Mouse (Mus musculus) activated CD4-positive, CD25-positive, alpha-beta regulatory T cell, adult 4 months (primary cell): ENCODE results near the gene Ckap4. TPM values are rescaled to one million over a fixed set of nuclear protein-coding genes. Genes with fewer than 3 reads are reported as not detected.
"Not testable (repeated sequence)": the region's sequence is repeated elsewhere in the genome, so short reads cannot be mapped to it uniquely, and the experiment has no call there.

Experiments
- ATAC-seq: one replicate; pipeline ENCODE4 v1.8.0; 2017
- polyA plus RNA-seq, 2 experiments: library from polyadenylated mRNA; unstranded; fragments of 100-300 nt; shearing (Covaris generic); gene quantifications; one replicate each; pipeline ENCODE4 v1.2.1; 2017

The Ckap4 gene
- polyA plus RNA-seq, 2 experiments from 2014 or later = 0.12 TPM; not detected in 1

DNA sequence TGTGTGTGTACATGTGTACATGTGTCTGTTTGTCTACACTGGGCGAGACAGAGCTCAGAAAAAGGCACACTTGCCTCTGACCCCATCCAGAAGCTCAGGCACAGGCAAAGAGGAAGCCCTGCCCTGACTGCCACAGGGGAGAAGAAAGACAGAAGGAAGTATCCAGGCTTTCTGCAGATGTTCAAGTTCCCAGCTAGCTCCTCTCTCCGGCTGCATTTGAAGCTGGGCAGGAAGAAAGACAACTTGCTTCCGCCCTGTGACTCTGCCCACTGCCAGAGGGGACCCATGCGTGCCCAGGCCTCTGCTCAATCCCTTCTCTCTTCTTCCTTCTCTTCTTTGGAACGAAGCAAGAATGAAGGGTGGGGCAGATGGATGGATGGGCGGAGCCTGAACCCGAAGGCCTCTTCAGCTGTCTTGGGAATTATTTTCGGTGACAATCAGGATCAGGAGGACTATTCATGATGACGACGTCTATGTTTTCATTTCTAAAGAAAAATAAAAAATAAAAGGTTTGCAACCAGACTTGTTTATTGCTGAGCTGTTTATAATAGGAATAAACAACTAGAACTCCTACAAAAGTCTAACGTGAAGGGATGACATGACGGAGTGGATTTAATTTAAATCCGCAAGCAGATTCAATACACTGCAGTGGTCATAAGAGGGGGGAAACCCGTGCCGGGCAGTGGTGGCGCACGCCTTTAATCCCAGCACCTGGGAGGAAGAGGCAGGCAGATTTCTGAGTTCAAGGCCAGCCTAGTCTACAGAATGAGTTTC lies 15.5 kb upstream of the Ckap4 start:
- ATAC-seq = no peak

DNA sequence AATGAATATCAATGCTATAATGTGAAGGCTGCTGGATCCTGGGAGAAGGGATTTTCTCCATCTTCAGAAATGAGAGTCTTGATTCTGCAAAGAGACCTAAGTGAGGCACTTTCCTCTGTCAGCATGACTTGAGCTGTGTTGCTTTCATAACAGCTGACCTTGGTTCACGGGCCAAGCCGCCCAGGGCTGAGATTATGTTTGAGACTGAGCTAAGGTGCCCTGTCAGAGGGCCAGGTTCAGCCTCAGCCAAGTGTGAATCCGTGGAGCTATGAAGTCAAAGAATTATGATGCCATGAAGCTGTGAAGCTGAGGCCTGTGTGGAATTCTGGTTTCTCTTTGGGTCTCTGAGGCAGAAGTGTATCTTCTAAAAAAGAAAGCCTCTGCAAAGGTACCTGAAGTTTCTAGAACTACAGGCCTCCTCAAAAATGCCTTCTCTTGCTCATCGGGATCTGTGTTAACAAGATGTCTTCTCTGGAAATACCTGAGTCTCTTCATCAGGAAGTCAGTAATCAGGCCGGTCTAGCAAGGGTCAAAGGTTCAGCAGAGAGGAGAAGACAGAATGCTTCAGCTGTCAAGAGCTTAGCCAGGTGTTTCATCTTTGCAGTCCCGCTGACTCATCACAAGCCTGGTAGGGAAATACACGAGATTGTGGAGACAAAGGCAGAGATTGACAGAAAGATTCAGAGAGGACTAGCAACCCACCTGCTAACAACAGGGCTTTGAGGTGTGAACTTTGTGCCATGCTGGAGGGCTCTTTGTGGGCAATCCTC lies 11.2 kb upstream of the Ckap4 start:
- ATAC-seq = no peak

DNA sequence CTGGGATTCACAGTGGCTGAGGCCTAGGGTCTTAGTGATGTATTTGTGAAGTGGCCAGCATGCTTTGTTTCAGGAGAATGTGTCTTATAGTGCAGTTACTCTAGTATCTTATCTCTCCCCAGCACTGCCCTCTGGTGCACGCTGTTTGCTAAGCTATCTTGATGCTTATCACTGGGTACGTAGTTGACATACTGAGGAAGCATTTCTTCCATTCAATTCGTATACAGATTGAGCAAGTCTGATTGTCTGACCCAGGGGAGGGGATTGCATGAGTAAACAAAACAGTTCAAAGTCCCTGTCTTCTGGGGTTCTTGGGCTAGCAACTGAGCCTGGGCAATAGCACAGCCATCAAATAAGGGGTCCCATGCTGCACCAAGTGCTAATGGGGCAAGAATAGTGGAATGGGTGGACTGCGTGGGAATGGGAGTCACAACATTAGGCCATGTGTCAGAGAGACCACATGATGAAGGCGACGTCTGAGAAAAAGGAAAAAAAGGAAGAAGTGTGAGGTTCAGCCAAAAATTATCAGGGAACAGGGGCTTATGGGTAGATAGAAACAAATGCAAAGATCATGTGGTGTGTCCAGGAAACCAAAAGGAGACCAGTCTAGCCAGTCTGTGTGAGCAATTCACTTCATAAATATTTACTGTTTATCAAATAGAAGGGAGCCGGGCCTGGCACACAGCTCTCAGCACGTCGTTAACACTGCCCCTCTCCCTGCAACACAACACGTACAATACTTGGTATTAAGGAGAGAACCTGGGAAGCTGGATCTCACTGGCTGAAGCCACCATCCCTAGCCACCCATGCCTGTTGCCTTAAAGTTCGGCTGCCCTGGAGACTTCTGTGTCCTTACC lies 9.2 kb upstream of the Ckap4 start:
- ATAC-seq = no peak

DNA sequence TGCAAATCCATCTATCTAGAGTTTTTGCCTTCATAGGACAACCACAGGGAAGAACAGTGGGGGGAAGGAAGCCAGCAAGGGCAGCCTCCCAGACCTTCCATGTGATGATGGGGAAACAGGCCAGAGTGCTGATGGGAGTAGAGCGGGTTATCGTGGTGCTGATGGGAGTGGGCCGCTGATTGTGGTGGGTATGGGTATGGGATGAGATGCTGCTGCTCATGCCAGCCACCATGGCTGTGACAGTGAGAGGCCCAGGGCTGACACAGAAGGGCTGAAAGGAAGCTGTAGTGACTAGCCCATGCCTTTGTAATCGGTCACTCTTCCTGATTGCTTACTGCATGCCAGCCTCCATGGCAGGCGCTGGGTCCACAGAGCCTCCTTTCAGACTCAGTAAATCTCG lies 5.8 kb upstream of the Ckap4 start:
- ATAC-seq = no peak

DNA sequence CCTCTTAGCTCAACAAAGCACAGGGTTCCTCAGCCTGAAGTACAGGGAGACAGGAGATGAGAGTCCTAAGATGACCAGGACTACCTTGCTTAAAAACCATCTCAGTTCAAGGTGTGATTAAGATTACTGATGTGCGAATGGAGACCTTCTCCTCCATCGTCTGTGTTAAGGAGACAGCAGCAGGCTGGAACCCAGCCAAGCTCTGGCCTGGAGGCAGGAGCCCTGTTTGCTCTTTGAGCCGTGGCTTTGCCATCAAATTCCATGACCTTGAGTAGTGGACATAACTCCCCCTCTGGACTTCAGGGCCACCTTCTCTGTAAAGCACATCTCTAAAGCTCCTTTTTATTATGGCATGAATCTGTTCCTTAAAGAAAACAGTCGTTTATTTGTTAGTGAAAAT lies 2.0 kb upstream of the Ckap4 start:
- ATAC-seq = no peak

DNA sequence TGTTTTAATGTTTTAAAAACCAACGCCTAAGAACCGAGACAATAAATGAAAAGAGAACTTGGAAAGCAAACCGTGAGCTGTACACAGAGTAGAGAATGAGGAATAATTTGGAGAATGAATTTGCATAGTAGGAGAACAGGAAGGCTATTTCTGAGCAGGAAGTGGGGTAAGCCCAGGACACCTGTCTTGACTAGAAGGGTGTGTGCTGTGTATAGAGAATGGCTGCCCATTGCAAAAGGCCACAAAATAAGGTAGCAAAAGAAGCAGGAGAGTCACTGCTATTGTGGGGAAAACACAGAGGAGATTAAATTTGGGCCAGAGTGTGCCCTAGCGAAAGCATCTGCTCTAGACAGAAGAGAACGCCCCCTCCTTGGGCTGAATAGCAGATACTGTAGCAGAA lies 1.6 kb upstream of the Ckap4 start:
- no peak for ATAC-seq

DNA sequence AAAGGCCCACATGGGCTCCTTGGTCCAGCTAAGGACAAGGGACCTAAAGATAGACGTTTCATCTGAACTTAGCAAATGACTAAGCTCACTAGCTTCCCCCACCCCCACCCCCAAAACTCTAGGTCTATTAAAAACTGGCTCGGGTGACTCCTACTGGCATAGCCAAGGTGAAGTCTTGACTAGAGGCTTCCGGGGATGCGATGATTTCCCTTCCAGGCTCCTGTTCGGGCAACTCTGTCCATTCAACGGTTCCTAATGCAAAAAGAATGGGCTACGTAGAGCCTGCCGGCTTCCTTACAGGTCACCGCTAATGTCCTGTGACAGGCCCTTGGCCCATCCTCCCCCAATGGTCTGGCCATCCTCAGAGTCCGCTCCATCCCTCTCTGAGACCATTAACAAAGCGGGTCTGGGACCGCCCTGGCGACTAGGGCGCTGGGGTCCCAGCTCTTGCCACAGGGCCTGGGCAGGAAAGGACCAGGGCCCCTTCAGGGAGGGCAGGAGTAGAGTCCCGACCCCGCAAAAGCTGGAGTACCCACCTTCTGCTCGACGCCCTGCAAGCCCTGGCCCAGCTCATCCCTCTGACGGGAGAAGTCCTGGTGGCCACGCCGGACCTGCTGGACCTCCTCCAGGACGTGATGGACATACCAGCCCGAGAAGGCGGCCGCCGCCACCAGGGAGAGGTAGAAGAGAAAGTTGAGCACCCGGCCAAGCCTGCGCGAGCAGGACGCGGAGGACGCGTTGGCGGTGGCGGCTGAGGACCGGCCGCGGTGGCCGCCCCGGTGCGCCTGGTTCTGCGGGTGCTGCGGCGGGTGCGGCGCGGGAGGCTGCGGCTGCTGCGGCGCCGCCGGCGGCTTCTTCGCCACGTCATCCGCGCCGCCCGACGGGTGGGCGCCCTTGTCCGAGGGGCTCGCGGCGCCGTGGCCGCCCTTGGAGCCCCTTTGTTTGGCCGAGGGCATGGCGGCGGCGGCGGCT lies 665 bp downstream of the Ckap4 start:
- no peak for ATAC-seq

DNA sequence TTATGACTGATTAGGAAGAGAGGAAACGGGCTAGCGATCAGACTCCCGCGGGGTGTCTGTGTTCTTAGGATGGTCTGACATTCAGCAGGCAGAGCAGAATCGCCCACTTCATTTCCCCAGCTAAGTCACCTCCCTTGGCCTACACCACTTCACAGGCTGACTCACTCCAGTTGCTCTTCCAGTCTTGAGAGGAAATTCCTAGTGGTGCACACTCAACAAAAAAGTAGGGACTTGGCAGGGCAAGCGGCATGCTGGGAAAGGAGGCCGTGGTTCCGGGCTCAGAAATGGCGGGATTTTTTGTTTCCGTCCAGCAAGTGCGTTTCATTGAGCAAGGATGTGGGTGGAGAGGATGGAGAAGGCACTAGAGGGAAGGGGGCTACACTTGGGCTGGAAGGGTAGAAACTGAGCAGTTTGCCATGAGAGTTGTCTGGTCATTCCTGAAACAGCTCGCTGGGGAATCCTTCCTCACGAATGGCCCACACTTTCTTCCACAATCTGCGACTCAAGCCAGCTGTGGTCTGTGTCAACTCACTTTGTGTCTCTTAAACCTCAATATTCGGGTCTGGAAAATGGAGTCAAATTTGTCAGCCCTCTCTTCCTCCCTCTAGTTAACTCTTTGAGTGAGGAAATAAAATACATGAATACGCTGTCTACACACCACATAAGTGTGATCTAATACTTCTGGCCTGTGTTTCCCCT lies 1.5 kb downstream of the Ckap4 start:
- no peak for ATAC-seq

DNA sequence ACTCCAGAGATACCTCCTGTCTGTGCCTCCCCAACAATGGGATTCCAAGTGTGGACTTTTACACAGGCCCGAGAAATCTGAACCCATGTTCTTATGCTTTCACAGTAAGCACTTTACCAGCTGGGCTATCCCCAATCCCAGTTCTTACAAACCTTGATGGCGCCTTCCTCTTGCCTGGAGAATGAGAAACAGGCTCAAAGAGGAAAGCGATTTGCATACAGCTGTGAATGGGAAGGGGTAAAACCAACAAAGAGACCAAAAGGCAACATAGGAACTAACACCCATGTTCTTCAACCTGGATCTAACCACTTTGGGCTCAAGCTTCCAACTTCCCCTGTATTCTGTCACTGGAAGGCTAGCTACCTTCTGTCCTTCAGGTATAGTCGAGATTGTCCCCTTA lies 2.3 kb downstream of the Ckap4 start:
- ATAC-seq = no peak

DNA sequence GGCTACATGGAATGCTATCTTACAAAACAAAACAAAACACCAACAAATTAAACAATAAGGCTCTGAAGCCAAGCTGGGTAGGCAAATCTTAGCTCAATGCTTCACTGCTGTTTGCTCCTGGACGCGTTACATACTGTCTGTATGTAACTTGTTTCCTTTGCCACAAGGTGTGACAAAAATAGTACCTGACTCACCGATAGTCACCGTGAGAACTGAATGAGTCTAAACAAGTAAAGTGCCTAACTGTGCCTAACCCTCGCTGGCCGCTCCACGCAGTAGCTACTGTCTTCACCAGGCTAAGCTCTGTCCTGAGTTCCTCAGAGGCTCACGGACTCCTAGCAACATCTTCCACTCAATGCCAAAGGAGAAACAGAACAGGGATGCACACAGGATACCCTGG lies 3.5 kb downstream of the Ckap4 start:
- ATAC-seq = no peak

DNA sequence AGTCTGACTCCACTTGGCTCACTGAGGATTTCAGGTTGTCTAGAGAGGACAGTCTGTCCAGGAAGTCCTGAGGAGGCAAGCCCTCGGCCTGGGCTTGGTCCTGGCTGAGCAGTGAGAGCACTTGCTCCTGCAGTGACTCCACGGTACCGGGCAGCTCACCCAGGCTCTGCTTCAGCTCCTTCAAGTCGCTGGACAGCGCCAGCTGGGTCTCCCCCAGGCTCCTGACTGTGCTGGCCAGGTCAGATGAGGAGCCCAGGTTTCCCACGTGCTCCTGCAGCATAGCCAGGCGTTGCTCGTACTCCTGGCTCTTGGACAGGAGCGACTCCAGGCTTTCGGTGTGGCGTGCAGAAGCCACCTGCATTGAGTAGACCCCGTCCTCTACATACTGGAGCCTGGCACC lies 6.2 kb downstream of the Ckap4 start:
- ATAC-seq = no peak

DNA sequence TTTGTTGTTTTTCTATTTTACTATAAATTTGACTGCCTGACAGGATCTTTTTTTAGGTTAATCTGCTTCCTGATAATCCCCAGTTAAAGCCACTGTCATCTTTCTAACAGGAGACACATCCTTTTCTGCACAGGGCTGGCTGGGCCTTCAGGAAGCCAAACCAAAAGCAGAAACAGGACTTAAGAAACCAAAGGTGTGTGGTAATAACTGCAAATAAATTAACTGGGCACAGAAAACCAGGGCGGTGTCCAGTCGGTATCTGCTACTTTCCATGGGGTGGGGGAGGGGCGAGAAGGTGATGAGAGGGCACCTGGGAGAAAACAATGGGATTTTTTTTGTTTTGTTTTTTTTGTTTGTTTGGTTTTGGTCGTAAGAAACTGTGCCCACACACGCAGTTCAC lies 6.8 kb downstream of the Ckap4 start:
- ATAC-seq = no peak

DNA sequence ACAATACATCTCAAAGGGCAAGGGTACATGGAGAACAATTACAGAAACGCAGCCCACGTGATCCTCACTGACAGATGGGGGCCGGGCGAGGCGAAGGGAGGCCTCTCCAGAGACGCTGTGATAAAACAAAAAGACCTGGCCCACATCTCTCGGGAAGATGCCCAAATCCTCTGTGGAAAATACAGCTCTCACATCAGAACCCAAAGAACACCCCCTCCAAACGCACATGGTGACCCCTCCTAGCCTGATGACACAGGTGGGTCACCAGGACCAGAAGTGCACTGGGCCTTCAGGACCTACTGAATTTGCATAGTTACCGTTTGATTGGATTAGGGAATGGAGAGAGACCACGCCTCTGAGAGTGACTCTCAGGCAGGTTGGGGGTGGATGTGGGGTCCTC lies 7.4 kb downstream of the Ckap4 start:
- ATAC-seq = no peak

DNA sequence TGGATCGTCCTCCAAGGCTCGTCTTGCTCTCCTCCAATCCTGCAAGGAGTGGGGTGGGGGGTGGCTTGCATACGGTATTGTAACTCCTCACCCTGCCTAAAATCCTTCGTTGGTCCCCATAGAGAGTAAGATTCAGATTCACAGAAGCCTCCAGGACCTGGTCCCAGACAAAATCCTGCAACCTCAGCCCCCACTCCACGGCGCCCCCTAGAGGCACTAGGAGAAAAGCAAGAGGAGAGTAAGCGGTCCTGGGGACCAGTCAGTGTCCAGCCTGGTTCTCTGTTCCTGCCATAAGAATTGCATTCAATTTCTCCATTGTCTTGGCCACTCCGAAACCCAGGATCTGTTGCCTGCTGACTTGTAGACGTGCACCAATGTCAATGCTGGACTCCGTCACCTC lies 10.2 kb downstream of the Ckap4 start:
- no peak for ATAC-seq

DNA sequence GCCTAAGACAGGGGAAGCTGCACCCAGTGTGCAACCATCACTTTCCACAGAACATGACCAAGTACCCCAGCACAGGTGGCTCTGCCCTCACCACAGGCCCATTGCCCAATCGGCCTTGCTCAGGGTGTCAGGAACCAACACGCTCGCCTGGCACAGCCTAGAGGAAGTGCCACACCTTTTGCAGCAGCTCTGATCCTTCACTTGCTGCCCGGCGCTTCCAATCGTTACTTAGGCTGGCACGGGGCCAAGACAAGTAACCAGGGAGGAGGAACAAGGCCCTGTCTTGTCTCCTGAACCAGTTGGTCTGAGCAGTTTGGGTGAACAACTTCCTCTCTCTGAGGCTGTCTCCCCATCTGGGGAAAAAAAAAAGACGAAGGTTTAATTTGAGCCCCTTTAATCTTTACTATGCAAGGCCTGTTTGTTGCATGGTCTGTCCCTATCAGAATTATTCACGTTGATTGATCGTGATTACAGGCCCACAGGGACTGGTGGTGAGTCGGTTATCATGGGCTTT lies 17.4 kb downstream of the Ckap4 start:
- ATAC-seq = no peak

DNA sequence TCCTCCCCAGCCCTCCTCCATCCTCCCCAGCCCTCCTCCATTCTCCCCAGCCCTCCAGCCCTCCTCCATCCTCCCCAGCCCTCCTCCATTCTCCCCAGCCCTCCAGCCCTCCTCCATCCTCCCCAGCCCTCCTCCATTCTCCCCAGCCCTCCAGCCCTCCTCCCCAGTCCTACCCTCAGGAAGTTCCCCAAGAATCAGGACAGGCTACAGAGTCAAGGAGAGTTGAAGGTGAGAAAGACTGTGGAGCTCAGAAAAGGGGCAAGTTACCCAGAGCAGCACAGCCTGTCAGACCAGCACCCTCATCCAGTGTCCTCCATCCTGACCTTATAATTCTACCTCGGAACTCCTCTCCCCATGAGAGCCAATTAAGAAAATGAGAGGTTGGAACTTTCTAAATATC lies 17.9 kb downstream of the Ckap4 start:
- not testable (repeated sequence) for ATAC-seq

DNA sequence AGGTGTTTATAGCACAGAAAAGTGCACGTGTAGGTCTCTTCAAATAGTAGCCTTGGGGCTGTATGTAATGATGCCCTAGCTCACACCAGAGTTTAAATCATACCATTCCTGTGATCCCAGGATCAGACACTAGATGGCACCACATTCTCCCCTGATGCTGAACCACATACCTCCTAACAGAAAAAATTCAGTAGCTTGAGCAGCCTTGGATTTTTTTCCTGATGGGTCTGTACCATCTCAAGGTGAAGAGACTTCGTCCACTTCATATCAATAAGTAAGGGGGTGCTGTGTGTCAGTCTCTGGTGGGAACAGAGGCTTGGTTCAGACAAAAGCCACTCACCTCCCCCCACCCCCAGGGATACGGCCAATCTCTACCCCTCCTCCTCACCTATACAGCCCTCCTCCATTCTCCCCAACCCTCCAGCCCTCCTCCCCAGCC lies 18.3 kb downstream of the Ckap4 start:
- peak; percentile 73 for ATAC-seq

DNA sequence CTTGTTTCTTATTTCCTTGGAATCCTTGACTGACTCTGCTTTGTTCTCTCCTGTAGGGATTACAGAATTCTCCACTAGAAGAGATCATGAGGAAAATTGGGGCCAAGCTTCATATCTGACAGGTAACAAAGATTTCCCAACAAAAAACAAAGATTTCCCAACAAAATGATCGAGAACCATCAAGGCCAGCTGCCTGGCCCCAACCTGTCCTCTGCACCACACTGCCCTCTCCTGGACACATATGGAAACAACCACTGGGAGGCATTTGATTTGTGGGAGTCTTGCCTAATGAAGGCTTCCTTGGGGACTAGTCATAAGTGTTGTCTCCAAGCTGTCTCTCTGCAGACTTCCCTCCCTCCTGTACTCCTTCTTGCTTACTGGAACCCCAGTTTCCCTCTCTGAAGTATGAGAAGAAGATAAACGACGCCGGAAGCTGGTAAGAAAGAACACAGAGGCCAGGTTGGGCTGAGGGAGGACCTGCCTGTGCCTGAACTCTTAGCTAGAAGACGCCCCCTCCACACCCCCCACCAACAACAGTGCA lies 19.8 kb downstream of the Ckap4 start:
- peak; percentile 45 for ATAC-seq

DNA sequence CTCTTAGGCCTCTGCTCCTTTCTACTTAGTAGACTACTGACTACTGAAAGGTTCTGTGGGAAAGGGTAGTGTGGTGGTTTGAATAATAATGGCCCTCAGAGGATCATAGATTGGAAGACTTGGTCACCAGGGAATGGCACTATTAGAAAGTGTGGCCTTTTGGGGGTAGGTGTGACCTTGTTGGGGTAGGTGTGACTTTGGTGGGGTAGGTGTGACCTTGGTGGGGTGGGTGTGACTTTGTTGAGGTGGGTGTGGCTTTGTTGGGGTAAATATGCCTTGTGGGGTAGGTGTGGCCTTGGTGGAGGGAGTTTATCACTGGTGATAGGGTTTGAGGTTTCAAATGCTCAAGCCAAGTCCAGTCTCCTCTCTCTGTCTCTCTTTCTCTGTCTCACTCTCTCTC lies 21.1 kb downstream of the Ckap4 start:
- no peak for ATAC-seq

DNA sequence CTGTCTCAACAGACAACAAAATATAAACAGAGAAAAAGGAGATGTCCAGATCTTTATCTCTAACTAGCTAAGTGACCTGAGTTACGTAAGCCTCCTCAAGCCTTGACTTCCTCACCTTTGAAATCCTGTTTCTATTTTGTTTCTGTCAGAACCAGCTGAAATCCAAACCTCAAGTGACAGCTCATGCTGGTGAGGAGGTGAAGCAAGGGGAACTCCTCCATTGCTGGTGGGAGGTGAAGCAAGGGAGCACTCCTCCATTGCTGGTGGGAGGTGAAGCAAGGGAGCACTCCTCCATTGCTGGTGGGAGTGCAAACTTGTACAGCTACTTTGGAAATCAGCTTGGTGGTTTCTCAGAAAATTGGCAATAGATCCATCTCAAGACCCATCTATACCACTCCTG lies 25.3 kb downstream of the Ckap4 start:
- no peak for ATAC-seq

DNA sequence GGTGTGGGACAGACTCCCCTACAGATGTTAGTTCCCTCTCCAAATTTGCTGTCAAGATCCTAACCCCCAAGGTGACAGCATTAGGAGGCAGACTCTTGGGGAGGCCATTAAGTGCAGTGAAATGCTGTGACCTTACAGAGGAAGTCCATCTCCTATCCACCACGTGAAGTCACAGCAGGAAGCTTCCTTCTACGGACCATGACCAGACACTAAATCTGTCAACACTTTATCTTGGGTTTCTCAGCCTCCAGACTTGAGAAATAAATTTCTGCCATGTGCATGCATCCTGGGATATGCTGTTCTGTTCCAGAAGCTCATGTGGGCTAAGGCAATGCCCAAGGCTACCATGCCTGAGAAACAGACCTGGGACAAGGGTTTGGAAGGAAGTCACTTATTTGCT lies 35.0 kb downstream of the Ckap4 start:
- no peak for ATAC-seq
